Mouse (Mus musculus): ENCODE data around the gene Ccnt1. TPM values are rescaled to one million over a fixed set of nuclear protein-coding genes. Genes with fewer than 3 reads are reported as not detected.
A peak's percentile ranks its signal among the peaks of the same experiment; 100 is the strongest.

Gene Ccnt1
- polyA plus RNA-seq, 1 experiment: 14.3 TPM

DNA sequence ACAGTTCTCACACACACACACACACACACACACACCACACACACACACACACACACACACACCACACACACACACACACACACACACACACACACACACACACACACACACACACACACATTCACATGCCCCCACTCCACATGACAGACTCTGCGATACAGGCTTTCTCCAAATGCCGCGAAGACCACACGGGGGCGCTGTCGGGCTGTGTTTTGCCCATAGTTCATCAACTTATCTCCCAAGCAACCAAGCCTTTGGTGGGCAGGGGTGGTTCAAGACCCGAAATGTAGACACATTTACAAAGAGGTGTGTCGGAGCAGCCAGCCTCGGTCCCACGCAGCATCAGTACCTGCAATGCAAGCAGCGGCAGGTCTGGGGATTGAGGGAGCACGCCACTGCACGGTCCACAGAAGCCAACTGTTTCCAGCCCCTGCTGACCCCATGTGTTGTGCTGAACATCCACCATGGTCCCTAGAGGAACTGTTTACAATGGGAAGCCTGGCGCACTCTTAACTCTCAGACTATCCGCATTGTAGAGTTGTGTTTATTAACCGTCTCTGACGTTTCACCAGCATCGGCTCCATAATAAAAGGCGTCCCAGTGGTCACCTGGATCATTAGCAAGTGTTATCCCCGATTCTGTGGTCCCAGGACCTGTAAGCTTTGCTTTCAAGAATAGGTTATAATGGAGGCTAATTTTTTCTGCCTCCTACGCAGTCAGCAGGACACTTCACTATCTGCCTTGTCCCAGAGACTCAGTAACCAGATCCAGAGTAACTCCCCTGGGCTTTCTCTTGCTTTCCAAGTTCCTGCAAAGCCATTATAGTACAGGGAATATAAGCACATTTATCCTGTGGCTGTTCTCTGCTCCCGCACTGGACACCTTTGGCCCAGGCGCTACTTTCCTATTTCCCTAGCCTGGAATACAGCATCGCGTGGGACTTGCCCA is 60.0 kb downstream of the Ccnt1 start:
- peak; percentile 57 for DNase-seq (ENCODE audit: low spot score)

DNA sequence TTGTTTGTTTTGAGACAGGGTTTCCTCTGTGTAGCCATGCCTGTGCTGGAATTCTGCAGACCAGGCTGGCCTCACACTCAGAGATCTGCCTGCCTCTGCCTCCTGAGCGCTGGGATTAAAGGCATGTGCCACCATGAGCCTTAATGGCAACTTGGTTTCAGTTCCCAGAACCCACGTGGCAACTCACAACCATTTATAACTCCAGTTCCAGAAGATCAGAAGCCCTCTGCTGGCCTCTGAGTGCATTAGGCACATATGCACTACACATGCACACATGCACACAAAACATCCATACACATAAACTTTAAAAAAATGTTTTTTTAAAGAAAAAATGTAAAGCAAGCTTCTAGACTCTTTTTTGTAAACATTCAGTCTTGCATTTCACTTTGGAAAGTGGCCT is 61.3 kb downstream of the Ccnt1 start:
- DNase-seq (ENCODE audit: low spot score): no peak

- no peak for DNase-seq (ENCODE audit: low spot score)
Observed at GRCm38 (mm10) chr15:98507321-98507720, 63.4 kb downstream of the Ccnt1 start.

GRCm38 (mm10) chr15:98506253-98506957 is 64.3 kb downstream of the Ccnt1 start:
- no peak for DNase-seq (ENCODE audit: low spot score)

GRCm38 (mm10) chr15:98504514-98504913 is 66.2 kb downstream of the Ccnt1 start:
- peak; percentile 43 for DNase-seq (ENCODE audit: low spot score)

DNA sequence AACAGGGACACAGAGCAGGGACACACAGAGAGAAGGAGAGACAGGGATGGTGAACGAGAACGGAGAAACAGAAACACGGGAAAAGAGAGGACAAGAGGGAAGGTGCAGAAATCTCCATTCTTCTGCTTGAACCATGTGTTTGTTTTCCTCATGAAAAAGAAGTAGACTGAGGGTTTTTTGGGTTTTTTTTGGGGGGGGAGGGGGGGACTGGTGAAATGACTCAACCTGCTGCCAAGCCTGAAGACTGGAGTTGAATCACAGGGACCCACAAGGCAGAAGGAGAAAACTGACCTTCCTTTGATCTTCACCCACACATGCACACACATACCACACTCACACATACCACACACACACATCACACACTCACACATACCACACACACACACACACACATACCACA is 67.4 kb downstream of the Ccnt1 start:
- no peak for DNase-seq (ENCODE audit: low spot score)

- DNase-seq (ENCODE audit: low spot score): no peak
Observed at GRCm38 (mm10) chr15:98497631-98498030, 73.1 kb downstream of the Ccnt1 start.

- no peak for DNase-seq (ENCODE audit: low spot score)
Observed at GRCm38 (mm10) chr15:98492102-98492501, 78.6 kb downstream of the Ccnt1 start, which contains the start of gene Olfr279. Olfr279 (plus strand) TSS chr15:98492402.

- DNase-seq (ENCODE audit: low spot score): no peak
Observed at GRCm38 (mm10) chr15:98491332-98491731, 79.4 kb downstream of the Ccnt1 start.

Other genes starting within 250 kb of the Ccnt1 start
- not detected in 2 replicates for gene Olfr284, start 229.9 kb downstream of the Ccnt1 start, polyA plus RNA-seq (2012; rRNA removed)
- not detected in 2 replicates for gene Olfr283, start 190.0 kb downstream of the Ccnt1 start, polyA plus RNA-seq (2012; rRNA removed)
- gene Olfr282, start 139.7 kb downstream of the Ccnt1 start, polyA plus RNA-seq (2012; rRNA removed): not detected in 2 replicates
- gene Olfr281, start 118.3 kb downstream of the Ccnt1 start, polyA plus RNA-seq (2012; rRNA removed): not detected in 2 replicates
- gene OR5BS1P, start 101.0 kb downstream of the Ccnt1 start, polyA plus RNA-seq (2012; rRNA removed): 0.01 TPM in 1 of 2 replicates, not detected in the other
- gene Lalba, start 88.2 kb downstream of the Ccnt1 start, polyA plus RNA-seq (2012; rRNA removed): not detected in 2 replicates
- gene Olfr279, start 78.5 kb downstream of the Ccnt1 start, polyA plus RNA-seq (2012; rRNA removed): not detected in 2 replicates
- 38.2 and 42.7 TPM in 2 replicates for gene Kansl2, start 36.7 kb downstream of the Ccnt1 start, polyA plus RNA-seq (2012; rRNA removed)
- gene 4930415O20Rik, start 81 bp upstream of the Ccnt1 start, polyA plus RNA-seq (2012; rRNA removed): not detected in 2 replicates
- gene Adcy6, start 39.2 kb upstream of the Ccnt1 start, polyA plus RNA-seq (2012; rRNA removed): 43.2 and 53.3 TPM in 2 replicates
- 75.2 and 79.8 TPM in 2 replicates for gene Cacnb3, start 59.9 kb upstream of the Ccnt1 start, polyA plus RNA-seq (2012; rRNA removed)
- gene Ddx23, start 92.0 kb upstream of the Ccnt1 start, polyA plus RNA-seq (2012; rRNA removed): 34.0 and 45.1 TPM in 2 replicates
- gene Rnd1, start 106.5 kb upstream of the Ccnt1 start, polyA plus RNA-seq (2012; rRNA removed): 2.1 and 3.0 TPM in 2 replicates
- 3.1 and 4.5 TPM in 2 replicates for gene Ccdc65, start 137.3 kb upstream of the Ccnt1 start, polyA plus RNA-seq (2012; rRNA removed)
- gene Fkbp11, start 157.3 kb upstream of the Ccnt1 start, polyA plus RNA-seq (2012; rRNA removed): 11.7 and 15.9 TPM in 2 replicates
- 74.0 and 79.1 TPM in 2 replicates for gene Arf3, start 192.3 kb upstream of the Ccnt1 start, polyA plus RNA-seq (2012; rRNA removed)
- gene Wnt10b, start 207.2 kb upstream of the Ccnt1 start, polyA plus RNA-seq (2012; rRNA removed): 4.0 and 6.8 TPM in 2 replicates
- 0.04 and 0.09 TPM in 2 replicates for gene Wnt1, start 218.9 kb upstream of the Ccnt1 start, polyA plus RNA-seq (2012; rRNA removed)
- 0.04 and 0.08 TPM in 2 replicates for gene Ddn, start 238.6 kb upstream of the Ccnt1 start, polyA plus RNA-seq (2012; rRNA removed)

Data from urinary bladder, adult 2 months (tissue).